Mouse (Mus musculus): ENCODE results near the gene Syt14.

DNA sequence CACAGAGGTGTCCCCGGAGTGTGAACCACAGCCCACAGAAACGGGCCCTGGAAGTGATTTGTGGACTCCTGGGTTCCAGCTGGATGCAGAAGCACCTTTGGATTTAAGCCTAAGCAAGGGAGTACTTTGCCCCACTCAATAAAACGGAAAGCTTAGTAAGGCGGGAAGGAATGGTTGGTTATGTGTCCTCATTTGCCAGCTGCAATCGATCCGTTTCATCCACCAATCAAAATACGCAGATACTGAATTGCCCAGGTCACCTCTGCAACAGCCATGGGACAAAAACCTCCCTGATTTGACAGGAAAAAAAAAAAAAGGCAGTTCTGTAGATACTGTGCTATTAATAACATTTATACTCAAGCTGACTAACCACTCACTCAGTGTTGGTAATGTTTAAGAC lies 47.5 kb upstream of the Syt14 start:
- TF ChIP-seq E2F4 (IDR thresholded peaks at IDR 0.05; ENCODE audit: insufficient read depth), result no peak
- no peak for TF ChIP-seq POLR2A (IDR thresholded peaks at IDR 0.05; ENCODE audit: insufficient read length, low read depth)
- TF ChIP-seq USF1 (IDR thresholded peaks at IDR 0.05; ENCODE audit: low read depth), result no peak
- no peak for TF ChIP-seq MAX (IDR thresholded peaks at IDR 0.05; ENCODE audit: low read depth)
